In genomic region chr6:97806781-97807743, GRCm38 (mm10) we compare ENCODE assay signal across 8 mouse cellular contexts. TPM values are rescaled to one million over a fixed set of nuclear protein-coding genes. Genes with fewer than 3 reads are reported as not detected.
DNase-seq lines count a peak whose midpoint lies in the region; ATAC-seq and TF ChIP-seq lines count a peak whose summit lies in the region.

Gene Mitf, plus strand, starts transcription at chr6:97807052.

- peak within 1 kb of the TSS; percentile 70 for H3K9ac ChIP-seq in forebrain, embryonic 13.5 days
- peak within 1 kb of the TSS; percentile 63 for H3K9ac ChIP-seq in liver, postnatal 0 days (replicated peaks)
- peak within 1 kb of the TSS; percentile 52; the same call in 1 of the 2 replicates for H3K9ac ChIP-seq in neural tube, embryonic 14.5 days (replicated peaks; ENCODE audit: low read depth, low read length)

- H3K4me2 ChIP-seq in forebrain, embryonic 13.5 days, result peak within 1 kb of the TSS; percentile 100
- H3K4me2 ChIP-seq in liver, postnatal 0 days (ENCODE audit: low read depth, low read length), result peak within 1 kb of the TSS; percentile 88
- H3K4me2 ChIP-seq in neural tube, embryonic 14.5 days (ENCODE audit: low read depth, low read length), result peak within 1 kb of the TSS; percentile 93

- H3K36me3 ChIP-seq in E14TG2a.4 (ENCODE audit: insufficient read depth, low read length), result no peaks in the 10 kb centered on the region
- no peaks in the 10 kb centered on the region for H3K36me3 ChIP-seq in forebrain, embryonic 13.5 days (ENCODE audit: poor library complexity, severe bottlenecking)
- H3K36me3 ChIP-seq in liver, postnatal 0 days (replicated peaks; ENCODE audit: insufficient read depth, low read length), result no peaks in the 10 kb centered on the region
- no peaks in the 10 kb centered on the region for H3K36me3 ChIP-seq in neural tube, embryonic 14.5 days (ENCODE audit: control insufficient read depth, insufficient read depth, low read length)

- peaks cover 10% of the 10 kb centered on the region; the same call in 1 of the 2 replicates for H3K4me1 ChIP-seq in E14TG2a.4 (replicated peaks; ENCODE audit: low read depth, low read length)
- peaks cover 17% of the 10 kb centered on the region for H3K4me1 ChIP-seq in forebrain, embryonic 13.5 days
- 0 out of 2 replicates have a peak, but pooled peaks cover 5% of the 10 kb centered on the region for H3K4me1 ChIP-seq in liver, postnatal 0 days (ENCODE audit: insufficient read depth)
- 0 out of 2 replicates have a peak, but pooled peaks cover 3% of the 10 kb centered on the region for H3K4me1 ChIP-seq in neural tube, embryonic 14.5 days (ENCODE audit: control insufficient read depth, insufficient read depth, low read length)

- WGBS in forebrain, embryonic 13.5 days, result under 1% methylated on average over 49 of the region's 51 CpGs
- WGBS in large intestine, adult 2 months, result under 1% methylated on average over 51 of the region's 51 CpGs
- under 1% methylated on average over 51 of the region's 51 CpGs for WGBS in liver, postnatal 0 days (ENCODE audit: insufficient replicate concordance)
- under 1% methylated on average over 51 of the region's 51 CpGs for WGBS in neural tube, embryonic 14.5 days

- H3K9me3 ChIP-seq in E14TG2a.4 (ENCODE audit: low read length), result no peaks in the 10 kb centered on the region
- no peaks in the 10 kb centered on the region for H3K9me3 ChIP-seq in forebrain, embryonic 13.5 days (replicated peaks)
- H3K9me3 ChIP-seq in liver, postnatal 0 days (ENCODE audit: low read length), result no peaks in the 10 kb centered on the region
- no peaks in the 10 kb centered on the region for H3K9me3 ChIP-seq in neural tube, embryonic 14.5 days (ENCODE audit: control insufficient read depth, low read length)

- H3K27me3 ChIP-seq in E14TG2a.4 (ENCODE audit: insufficient read depth, low read length), result peaks cover 12% of the 10 kb centered on the region
- H3K27me3 ChIP-seq in forebrain, embryonic 13.5 days, result peaks cover 10% of the 10 kb centered on the region; the same call in 1 of the 2 replicates
- H3K27me3 ChIP-seq in liver, postnatal 0 days (ENCODE audit: insufficient read depth, low read length), result 0 out of 2 replicates have a peak, but pooled peaks cover 4% of the 10 kb centered on the region
- H3K27me3 ChIP-seq in neural tube, embryonic 14.5 days (ENCODE audit: control insufficient read depth, insufficient read depth, low read length), result no peaks in the 10 kb centered on the region

- TF ChIP-seq EP300 in liver, postnatal 0 days (IDR thresholded peaks at IDR 0.05; ENCODE audit: low read depth), result no peak

- DNase-seq in heart, postnatal 10 days, result peak; percentile 95
- peak; percentile 86 for DNase-seq in large intestine, adult 2 months (ENCODE audit: low read depth, low spot score)
- peak; percentile 91 for DNase-seq in liver, postnatal 0 days
- DNase-seq in testis, postnatal 10 days (ENCODE audit: low spot score), result peak; percentile 88

- intact Hi-C loops in heart, postnatal 10 days (cut with DNase I), result loop anchor here (5.0 kb wide), 1 partner anchor 50 kb away; no protein-coding TSS in a partner anchor

- ATAC-seq in cerebellum, adult (ENCODE audit: insufficient number of reproducible peaks, low FRiP score, low TSS enrichment), result peak; percentile 98
- ATAC-seq in forebrain, embryonic 13.5 days, result peak; percentile 99
- ATAC-seq in liver, postnatal 0 days, result peak; percentile 99
- ATAC-seq in neural tube, embryonic 14.5 days (ENCODE audit: low read depth), result peak; percentile 100

- no peak for TF ChIP-seq CTCF in E14TG2a.4 (conservative IDR thresholded peaks at IDR 0.05; ENCODE audit: low read length)
- peak; percentile 13; the same call in 1 of the 2 replicates for TF ChIP-seq CTCF in liver, postnatal 0 days (IDR thresholded peaks at IDR 0.05; ENCODE audit: low read depth)

- H3K27ac ChIP-seq in forebrain, embryonic 13.5 days, result no peak within 1 kb of the TSS
- H3K27ac ChIP-seq in liver, postnatal 0 days (ENCODE audit: low read depth), result no peak within 1 kb of the TSS
- H3K27ac ChIP-seq in neural tube, embryonic 14.5 days (ENCODE audit: low read depth, low read length), result no peak within 1 kb of the TSS

- H3K4me3 ChIP-seq in E14TG2a.4 (replicated peaks; ENCODE audit: low read length), result peak within 1 kb of the TSS; percentile 89
- H3K4me3 ChIP-seq in forebrain, embryonic 13.5 days, result peak within 1 kb of the TSS; percentile 69
- peak within 1 kb of the TSS; percentile 66 for H3K4me3 ChIP-seq in liver, postnatal 0 days (ENCODE audit: low read depth, low read length)
- H3K4me3 ChIP-seq in neural tube, embryonic 14.5 days (ENCODE audit: low read depth, low read length), result peak within 1 kb of the TSS; percentile 53

RNA-seq across cellular contexts. Expression of gene Mitf, which starts in this region (rescaled TPM):
- 1.0 and 1.8 TPM in 2 replicates for polyA plus RNA-seq in forebrain, embryonic 13.5 days (2015; fragmentation: Nextera tagmentation; extraction: Ambion mirVana)
- total RNA-seq in heart, postnatal 10 days (2021), result 10 to 100 TPM; 54.0 to 58.1 TPM
- 0.92 and 1.3 TPM in 2 replicates for polyA plus RNA-seq in large intestine, adult 2 months (2012; rRNA removed)
- polyA plus RNA-seq in liver, postnatal 0 days (2015; fragmentation: Nextera tagmentation; extraction: Ambion mirVana), result 0.72 and 0.89 TPM in 2 replicates
- polyA plus RNA-seq in neural tube, embryonic 14.5 days (2014; fragmentation: Nextera tagmentation; extraction: Ambion mirVana), result 0.73 and 1.6 TPM in 2 replicates

Comparison
In these comparisons a context has a peak if more than half of its experiments do, and no peak if none do; other contexts are left out.
1. Peak in DNase-seq, ATAC-seq, H3K4me3 ChIP-seq, H3K9ac ChIP-seq and H3K4me2 ChIP-seq in liver, postnatal 0 days; RNA of the gene not detected or under 1 TPM.